Mouse (Mus musculus) right cerebral cortex, adult 18-20 months (tissue): ENCODE results near the gene Rpl27a.

Experiments used
- DNase-seq: peaks from one replicate; pipeline ENCODE4 v3.0.0; 2022; ENCODE audit warnings: mixed read lengths

Gene Rpl27a

GRCm38 (mm10) chr7:109518838-109519696 lies at the start of gene Rpl27a:
TSS of gene Rpl27a (plus strand) at chr7:109519147.
- peak; percentile 99 for DNase-seq

GRCm38 (mm10) chr7:109470700-109471099 lies 48.2 kb upstream of the Rpl27a start:
- DNase-seq = no peak

- DNase-seq = no peak
These were observed 41.0 kb upstream of the Rpl27a start for GRCm38 (mm10) chr7:109477926-109478325.

- DNase-seq = no peak
These were observed 38.2 kb upstream of the Rpl27a start for GRCm38 (mm10) chr7:109480765-109481197.

GRCm38 (mm10) chr7:109484221-109484620 lies 34.7 kb upstream of the Rpl27a start:
- peak; percentile 18 for DNase-seq

GRCm38 (mm10) chr7:109492616-109493318 lies 26.2 kb upstream of the Rpl27a start:
- peak; percentile 38 for DNase-seq

GRCm38 (mm10) chr7:109493319-109494316 lies 25.3 kb upstream of the Rpl27a start:
- peak; percentile 56 for DNase-seq

- no peak for DNase-seq
These were observed 21.4 kb upstream of the Rpl27a start for GRCm38 (mm10) chr7:109497507-109497906.

- DNase-seq = no peak
These were observed 11.8 kb upstream of the Rpl27a start for GRCm38 (mm10) chr7:109507119-109507518.

- no peak for DNase-seq
These were observed 11.4 kb upstream of the Rpl27a start for GRCm38 (mm10) chr7:109507572-109507971.

GRCm38 (mm10) chr7:109508034-109508433 lies 10.9 kb upstream of the Rpl27a start, which contains the start of gene Trim66:
TSS of gene Trim66 (minus strand) at chr7:109508134.
- DNase-seq = no peak

GRCm38 (mm10) chr7:109510799-109511198 lies 8.1 kb upstream of the Rpl27a start:
- no peak for DNase-seq

- DNase-seq = no peak
These were observed 7.1 kb upstream of the Rpl27a start for GRCm38 (mm10) chr7:109511838-109512237.

GRCm38 (mm10) chr7:109516500-109516899 lies 2.4 kb upstream of the Rpl27a start:
- DNase-seq = no peak

- no peak for DNase-seq
These were observed 788 bp upstream of the Rpl27a start for GRCm38 (mm10) chr7:109518036-109518681.

- no peak for DNase-seq
These were observed 989 bp downstream of the Rpl27a start for GRCm38 (mm10) chr7:109519936-109520335.

GRCm38 (mm10) chr7:109522084-109522483 lies 3.1 kb downstream of the Rpl27a start:
- DNase-seq = no peak

GRCm38 (mm10) chr7:109523304-109523703 lies 4.4 kb downstream of the Rpl27a start:
- no peak for DNase-seq

- DNase-seq = no peak
These were observed 4.9 kb downstream of the Rpl27a start for GRCm38 (mm10) chr7:109523741-109524441.

GRCm38 (mm10) chr7:109524442-109524744 lies 5.4 kb downstream of the Rpl27a start:
- no peak for DNase-seq

- no peak for DNase-seq
These were observed 5.8 kb downstream of the Rpl27a start for GRCm38 (mm10) chr7:109524763-109525162.
